Mouse (Mus musculus): Measurements from ENCODE around the gene Rhof. TPM values are rescaled to one million over a fixed set of nuclear protein-coding genes. Genes with fewer than 3 reads are reported as not detected.

Rhof gene
- polyA plus RNA-seq, 1 experiment, result 1.6 TPM

DNA sequence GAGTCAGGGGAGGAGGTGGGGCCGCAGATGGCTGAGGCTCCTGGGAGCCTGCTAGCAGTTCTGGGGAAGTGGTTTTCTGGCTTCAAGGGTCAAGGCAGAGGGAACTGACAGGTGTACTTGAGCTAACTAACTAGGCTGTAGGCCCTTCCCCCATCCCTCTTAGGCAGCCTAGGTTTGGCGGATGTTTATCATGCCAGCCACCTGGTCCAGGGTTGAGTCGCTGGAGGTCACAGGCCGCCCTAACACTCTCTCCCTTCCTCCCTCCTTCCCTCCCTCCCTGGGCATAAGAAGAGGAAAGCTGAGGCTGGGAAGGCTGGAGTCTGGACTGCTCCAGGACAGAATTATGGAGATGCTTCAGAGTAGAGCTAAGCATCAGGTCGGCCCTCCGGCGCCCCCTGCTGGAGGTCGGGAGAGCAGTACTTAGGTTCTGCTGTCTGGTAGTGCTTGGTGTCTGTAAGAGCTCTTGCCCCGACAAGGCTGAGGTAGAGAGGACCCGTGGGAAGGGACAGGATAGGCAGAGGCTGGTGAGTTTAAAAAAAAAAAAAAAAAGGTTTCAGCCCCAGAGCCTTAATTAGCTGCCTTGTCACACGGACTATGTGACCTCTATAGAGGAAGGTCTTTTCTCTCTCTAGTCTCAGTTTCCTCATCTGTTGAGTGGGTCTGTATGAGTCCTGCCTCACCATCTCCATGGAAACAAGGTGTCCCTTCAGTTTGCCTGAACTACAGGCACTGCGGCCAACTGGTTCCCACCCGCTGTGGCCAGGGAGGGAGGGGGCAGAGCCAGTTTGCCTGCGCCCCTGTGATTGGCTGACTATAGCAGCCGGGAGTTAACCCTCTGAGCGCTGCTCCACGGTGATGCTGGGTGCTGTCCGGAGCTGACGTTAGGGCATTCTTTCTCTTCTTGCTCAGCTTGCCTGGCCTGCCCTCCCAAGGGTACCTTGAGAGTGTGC, 17.2 kb upstream of the Rhof start:
- Histone ChIP-seq H3K4me3 (peak overlapping the region; percentile 10), H3ac (ENCODE audit: control insufficient read depth, insufficient read length) (no peak overlapping the region), H3K36me3 (ENCODE audit: control insufficient read depth, insufficient read depth) (peaks cover 14% of the 10 kb centered on the region), H3K4me2 (ENCODE audit: low read depth) (peak overlapping the region; percentile 69), H3K27me3 (ENCODE audit: control insufficient read depth, insufficient read depth, insufficient read length) (no peaks in the 10 kb centered on the region), H3K79me2 (ENCODE audit: control insufficient read depth, insufficient read depth) (peaks cover 25% of the 10 kb centered on the region)
- no peak for TF ChIP-seq CEBPB (IDR thresholded peaks at IDR 0.05; ENCODE audit: insufficient read depth, poor library complexity, severe bottlenecking)
- TF ChIP-seq MAX (IDR thresholded peaks at IDR 0.05; ENCODE audit: low read depth), result no peak
- TF ChIP-seq MYOD1 (IDR thresholded peaks at IDR 0.05; ENCODE audit: control insufficient read depth in 1 of 3, insufficient read length in 2 of 3, low read depth in 2 of 3), result peak in 1 of 3 experiments; percentile 41
- no peak for TF ChIP-seq USF1 (IDR thresholded peaks at IDR 0.05; ENCODE audit: low read depth)
- peak in 1 of 3 experiments; percentile 32 for TF ChIP-seq MYOG (IDR thresholded peaks at IDR 0.05; ENCODE audit: control insufficient read depth in 1 of 3, insufficient read depth in 1 of 3, insufficient read length in 2 of 3, low read depth in 2 of 3)
- peak; percentile 33 for TF ChIP-seq POLR2A (IDR thresholded peaks at IDR 0.05; ENCODE audit: insufficient read length, low read depth)
- TF ChIP-seq E2F4 (IDR thresholded peaks at IDR 0.05; ENCODE audit: insufficient read depth), result no peak

DNA sequence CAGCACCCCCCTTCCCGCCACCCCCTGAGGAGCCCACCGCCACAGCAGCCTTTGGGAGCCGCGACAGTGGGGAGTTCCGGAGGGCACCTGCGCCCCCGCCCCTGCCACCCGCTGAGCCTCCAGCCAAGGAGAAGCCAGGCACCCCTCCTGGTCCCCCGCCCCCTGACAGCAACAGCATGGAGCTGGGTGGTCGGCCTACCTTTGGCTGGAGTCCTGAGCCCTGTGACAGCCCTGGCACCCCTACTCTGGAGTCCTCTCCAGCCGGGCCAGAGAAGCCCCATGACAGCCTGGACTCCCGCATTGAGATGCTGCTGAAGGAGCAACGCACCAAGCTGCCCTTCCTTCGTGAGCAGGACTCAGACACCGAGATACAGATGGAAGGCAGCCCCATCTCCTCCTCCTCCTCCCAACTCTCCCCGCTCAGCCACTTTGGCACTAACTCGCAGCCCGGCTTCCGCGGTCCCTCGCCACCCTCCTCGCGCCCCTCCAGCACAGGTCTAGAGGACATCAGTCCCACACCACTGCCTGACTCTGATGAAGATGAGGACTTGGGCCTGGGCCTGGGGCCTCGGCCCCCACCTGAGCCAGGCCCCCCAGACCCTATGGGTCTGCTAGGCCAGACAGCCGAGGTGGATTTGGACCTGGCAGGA, 15.7 kb upstream of the Rhof start:
- no peak overlapping the region for H3ac ChIP-seq (ENCODE audit: control insufficient read depth, insufficient read length)
- H3K27me3 ChIP-seq (ENCODE audit: control insufficient read depth, insufficient read depth, insufficient read length), result no peaks in the 10 kb centered on the region
- no peak overlapping the region for H3K4me3 ChIP-seq
- TF ChIP-seq TCF12 (IDR thresholded peaks at IDR 0.05; ENCODE audit: insufficient read depth, poor library complexity, severe bottlenecking) (no peak), POLR2A (IDR thresholded peaks at IDR 0.05; ENCODE audit: insufficient read length, low read depth) (no peak), TCF3 (IDR thresholded peaks at IDR 0.05; ENCODE audit: insufficient read length, low read depth) (no peak), MYOD1 (IDR thresholded peaks at IDR 0.05; ENCODE audit: control insufficient read depth in 1 of 3, insufficient read length in 2 of 3, low read depth in 2 of 3) (no peak), USF1 (IDR thresholded peaks at IDR 0.05; ENCODE audit: low read depth) (no peak), E2F4 (IDR thresholded peaks at IDR 0.05; ENCODE audit: insufficient read depth) (no peak), SRF (IDR thresholded peaks at IDR 0.05; ENCODE audit: control insufficient read depth, insufficient read length, low read depth) (no peak), MAX (IDR thresholded peaks at IDR 0.05; ENCODE audit: low read depth) (no peak), CEBPB (IDR thresholded peaks at IDR 0.05; ENCODE audit: insufficient read depth, poor library complexity, severe bottlenecking) (no peak), POLR2AphosphoS2 (IDR thresholded peaks at IDR 0.05; ENCODE audit: insufficient read length, low read depth) (no peak)
- H3K4me2 ChIP-seq (ENCODE audit: low read depth), result no peak overlapping the region
- peaks cover 10% of the 10 kb centered on the region for H3K36me3 ChIP-seq (ENCODE audit: control insufficient read depth, insufficient read depth)
- H3K79me2 ChIP-seq (ENCODE audit: control insufficient read depth, insufficient read depth), result peaks cover 41% of the 10 kb centered on the region

DNA sequence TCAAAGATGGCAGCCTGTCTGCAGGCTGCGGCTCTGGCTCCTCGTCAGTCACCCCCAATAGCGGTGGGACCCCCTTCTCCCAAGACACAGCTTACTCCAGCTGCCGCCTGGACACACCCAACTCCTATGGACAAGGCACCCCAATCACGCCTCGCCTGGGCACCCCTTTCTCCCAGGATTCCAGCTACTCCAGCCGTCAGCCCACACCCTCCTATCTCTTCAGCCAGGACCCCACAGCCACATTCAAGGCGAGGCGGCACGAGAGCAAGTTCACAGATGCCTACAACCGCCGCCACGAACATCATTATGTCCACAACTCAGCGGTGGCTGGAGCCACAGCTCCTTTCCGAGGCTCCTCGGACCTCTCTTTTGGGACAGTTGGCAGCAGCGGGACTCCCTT, 15.1 kb upstream of the Rhof start:
- Histone ChIP-seq H3ac (ENCODE audit: control insufficient read depth, insufficient read length) (no peak overlapping the region), H3K79me2 (ENCODE audit: control insufficient read depth, insufficient read depth) (peaks cover 46% of the 10 kb centered on the region), H3K4me2 (ENCODE audit: low read depth) (no peak overlapping the region), H3K4me3 (no peak overlapping the region), H3K36me3 (ENCODE audit: control insufficient read depth, insufficient read depth) (peaks cover 4% of the 10 kb centered on the region), H3K27me3 (ENCODE audit: control insufficient read depth, insufficient read depth, insufficient read length) (no peaks in the 10 kb centered on the region)
- TF ChIP-seq SRF (IDR thresholded peaks at IDR 0.05; ENCODE audit: control insufficient read depth, insufficient read length, low read depth) (no peak), POLR2AphosphoS2 (IDR thresholded peaks at IDR 0.05; ENCODE audit: insufficient read length, low read depth) (no peak), MAX (IDR thresholded peaks at IDR 0.05; ENCODE audit: low read depth) (no peak), POLR2A (IDR thresholded peaks at IDR 0.05; ENCODE audit: insufficient read length, low read depth) (no peak), MYOG (IDR thresholded peaks at IDR 0.05; ENCODE audit: control insufficient read depth in 1 of 3, insufficient read depth in 1 of 3, insufficient read length in 2 of 3, low read depth in 2 of 3) (no peak), USF1 (IDR thresholded peaks at IDR 0.05; ENCODE audit: low read depth) (no peak), TCF3 (IDR thresholded peaks at IDR 0.05; ENCODE audit: insufficient read length, low read depth) (no peak), MYOD1 (IDR thresholded peaks at IDR 0.05; ENCODE audit: control insufficient read depth in 1 of 3, insufficient read length in 2 of 3, low read depth in 2 of 3) (no peak), E2F4 (IDR thresholded peaks at IDR 0.05; ENCODE audit: insufficient read depth) (no peak), CEBPB (IDR thresholded peaks at IDR 0.05; ENCODE audit: insufficient read depth, poor library complexity, severe bottlenecking) (no peak), REST (IDR thresholded peaks at IDR 0.05; ENCODE audit: insufficient read depth, insufficient read length) (no peak), TCF12 (IDR thresholded peaks at IDR 0.05; ENCODE audit: insufficient read depth, poor library complexity, severe bottlenecking) (no peak)

DNA sequence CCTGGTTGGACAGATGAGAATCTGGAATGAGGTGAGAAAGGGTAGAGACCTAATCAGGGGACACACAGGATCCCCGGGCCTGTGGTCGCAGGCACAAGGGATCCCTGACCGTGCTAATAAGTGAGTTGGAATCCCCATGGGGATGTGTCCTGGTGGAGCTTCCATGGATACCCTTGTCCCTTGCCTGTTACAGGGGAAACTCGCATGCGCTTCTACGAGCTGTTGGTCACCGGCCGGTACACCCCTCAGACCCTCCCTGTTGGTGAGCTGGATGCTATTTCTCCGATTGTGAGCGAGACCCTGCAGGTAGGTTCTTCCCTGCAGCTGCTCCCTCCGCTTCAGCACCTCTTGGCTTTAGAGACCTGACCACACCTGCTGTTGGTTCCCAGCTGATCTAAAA, 13.9 kb upstream of the Rhof start:
- Histone ChIP-seq H3K4me3 (no peak overlapping the region), H3K4me2 (ENCODE audit: low read depth) (no peak overlapping the region), H3K36me3 (ENCODE audit: control insufficient read depth, insufficient read depth) (peaks cover 3% of the 10 kb centered on the region), H3ac (ENCODE audit: control insufficient read depth, insufficient read length) (no peak overlapping the region), H3K79me2 (ENCODE audit: control insufficient read depth, insufficient read depth) (peaks cover 43% of the 10 kb centered on the region), H3K27me3 (ENCODE audit: control insufficient read depth, insufficient read depth, insufficient read length) (no peaks in the 10 kb centered on the region)
- TF ChIP-seq REST (IDR thresholded peaks at IDR 0.05; ENCODE audit: insufficient read depth, insufficient read length), result no peak

Data from myocyte (in vitro differentiated cells).